Mouse (Mus musculus): Measurements from ENCODE around the gene Rptn. TPM values are rescaled to one million over a fixed set of nuclear protein-coding genes. Genes with fewer than 3 reads are reported as not detected.

Gene Rptn
- polyA plus RNA-seq (2017; shearing (Covaris generic)): not detected

GRCm38 (mm10) chr3:93393366-93393765 is at the start of gene Rptn:
Gene Rptn (plus strand): TSS chr3:93393699.

GRCm38 (mm10) chr3:93442030-93442429 is 48.5 kb downstream of the Rptn start, which contains the start of gene Tchh:
Gene Tchh (plus strand): TSS chr3:93442330.

Other genes with a start within 250 kb of the Rptn start
- gene Crnn, start 248.9 kb upstream of the Rptn start, polyA plus RNA-seq (2017; shearing (Covaris generic)): not detected
- not detected for gene Flg2, start 196.4 kb upstream of the Rptn start, polyA plus RNA-seq (2017; shearing (Covaris generic))
- not detected for gene Flg, start 120.2 kb upstream of the Rptn start, polyA plus RNA-seq (2017; shearing (Covaris generic))
- not detected for gene Hrnr, start 74.0 kb upstream of the Rptn start, polyA plus RNA-seq (2017; shearing (Covaris generic))
- gene Tchh, start 48.6 kb downstream of the Rptn start, polyA plus RNA-seq (2017; shearing (Covaris generic)): 0.05 TPM
- gene Tchhl1, start 75.1 kb downstream of the Rptn start, polyA plus RNA-seq (2017; shearing (Covaris generic)): not detected
- 715 TPM for gene S100a11, start 126.8 kb downstream of the Rptn start, polyA plus RNA-seq (2017; shearing (Covaris generic))
- gene S100a10, start 161.4 kb downstream of the Rptn start, polyA plus RNA-seq (2017; shearing (Covaris generic)): 1,126 TPM

All from CD4-positive, CD25-positive, alpha-beta regulatory T cell, adult 9 weeks (primary cell).